Mouse (Mus musculus) hindbrain, embryonic 11.5 days (tissue): ENCODE results near the gene Samsn1. TPM values are rescaled to one million over a fixed set of nuclear protein-coding genes. Genes with fewer than 3 reads are reported as not detected.

ENCODE experiments used
- ATAC-seq: fragments of 200-750 bp; cut with Nextera tagmentation; 2 replicates; pipeline ENCODE4 v1.8.0; 2017; ENCODE audit warnings: mild to moderate bottlenecking, moderate TSS enrichment, moderate library complexity; ENCODE audit not compliant: low FRiP score
- DNase-seq: peaks from one replicate; pipeline ENCODE4 v3.0.0-alpha.2; 2015; ENCODE audit warnings: low spot score
- H3K27ac ChIP-seq: fragments of 300-500 bp; sonication (generic); 2 replicates; pipeline ENCODE4 v1.5.1; 2014; ENCODE audit warnings: mild to moderate bottlenecking, low read depth, low read length
- H3K27me3 ChIP-seq: fragments of 300-500 bp; sonication (generic); 2 replicates; pipeline ENCODE4 v1.6.1; 2014; ENCODE audit warnings: mild to moderate bottlenecking, low read length, moderate library complexity, mixed read lengths; ENCODE audit not compliant: control insufficient read depth, insufficient read depth
- H3K36me3 ChIP-seq: fragments of 300-500 bp; sonication (generic); 2 replicates; pipeline ENCODE4 v1.6.1; 2014; ENCODE audit warnings: mild to moderate bottlenecking, low read length, moderate library complexity, mixed read lengths; ENCODE audit not compliant: control insufficient read depth, insufficient read depth
- H3K4me1 ChIP-seq: fragments of 300-500 bp; sonication (generic); replicated peaks from 2 replicates; pipeline ENCODE4 v1.6.1; 2014; ENCODE audit warnings: low read length, mixed read lengths; ENCODE audit not compliant: control insufficient read depth, insufficient read depth
- H3K4me2 ChIP-seq: fragments of 300-500 bp; sonication (generic); replicated peaks from 2 replicates; pipeline ENCODE4 v1.6.1; 2014; ENCODE audit warnings: mild to moderate bottlenecking, low read depth, low read length
- H3K4me3 ChIP-seq: fragments of 300-500 bp; sonication (generic); 2 replicates; pipeline ENCODE4 v1.5.1; 2014; ENCODE audit warnings: low read depth, low read length
- H3K9ac ChIP-seq: fragments of 300-500 bp; sonication (generic); 2 replicates; pipeline ENCODE4 v1.6.1; 2014; ENCODE audit warnings: low read depth, low read length
- H3K9me3 ChIP-seq: fragments of 300-500 bp; sonication (generic); 2 replicates; pipeline ENCODE4 v1.6.1; 2016; ENCODE audit warnings: low read length; ENCODE audit not compliant: control insufficient read depth
- WGBS: fragments of 180-500 bp; shearing (Covaris S2); extraction: QIAGEN DNeasy Blood & Tissue Kit; methylation state at CpG from one replicate; pipeline ENCODE4 v1.1.7; 2014; 5-methylcytosine and 5-hydroxymethylcytosine counted together
- polyA plus RNA-seq: library from polyadenylated mRNA; unstranded; fragments of >200 nt; fragmentation: Nextera tagmentation; extraction: Ambion mirVana; gene quantifications from 2 replicates; pipeline ENCODE4 v1.2.1, GENCODE M21; 2014

The Samsn1 gene
- polyA plus RNA-seq, 1 experiment from 2014 or later = 1.9 TPM

- WGBS = 78% methylated on average over 4 of the region's 4 CpGs
- H3K9ac ChIP-seq = no peak overlapping the region
- H3K27ac ChIP-seq = no peak overlapping the region
- no peak overlapping the region for H3K4me3 ChIP-seq
- H3K4me1 ChIP-seq = no peaks in the 10 kb centered on the region
- H3K9me3 ChIP-seq = no peaks in the 10 kb centered on the region
- no peaks in the 10 kb centered on the region for H3K27me3 ChIP-seq
- DNase-seq (no peak), ATAC-seq (no peak)
- no peak overlapping the region for H3K4me2 ChIP-seq
- H3K36me3 ChIP-seq = no peaks in the 10 kb centered on the region
Observed at GRCm38 (mm10) chr16:75875896-75876295, 146.2 kb downstream of the Samsn1 start.

DNA sequence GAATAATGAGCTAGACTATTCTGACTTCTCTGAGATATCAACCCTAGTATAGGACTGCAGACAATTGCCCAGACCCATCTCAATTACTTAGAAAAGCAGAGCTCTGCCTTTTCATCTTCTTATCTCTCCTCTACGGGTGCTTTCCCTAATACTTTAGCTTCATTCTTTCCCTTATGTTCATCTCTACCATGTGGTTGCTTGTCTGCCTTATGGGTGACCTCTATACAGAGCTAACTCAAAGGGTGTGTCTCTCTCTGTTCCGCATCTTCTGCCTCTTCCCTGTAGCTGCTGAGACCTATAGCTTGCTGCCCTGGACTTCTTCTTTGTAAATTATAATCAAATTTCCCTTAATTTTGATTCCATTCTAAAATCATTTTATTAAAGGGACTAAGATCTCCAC, 147.6 kb downstream of the Samsn1 start:
- ATAC-seq (no peak), DNase-seq (no peak)
- H3K9ac ChIP-seq = no peak overlapping the region
- no peak overlapping the region for H3K27ac ChIP-seq
- H3K4me1 ChIP-seq = no peaks in the 10 kb centered on the region
- H3K36me3 ChIP-seq = no peaks in the 10 kb centered on the region
- no peaks in the 10 kb centered on the region for H3K27me3 ChIP-seq
- 89% methylated on average over 2 of the region's 2 CpGs for WGBS
- no peak overlapping the region for H3K4me2 ChIP-seq
- no peaks in the 10 kb centered on the region for H3K9me3 ChIP-seq
- no peak overlapping the region for H3K4me3 ChIP-seq

DNA sequence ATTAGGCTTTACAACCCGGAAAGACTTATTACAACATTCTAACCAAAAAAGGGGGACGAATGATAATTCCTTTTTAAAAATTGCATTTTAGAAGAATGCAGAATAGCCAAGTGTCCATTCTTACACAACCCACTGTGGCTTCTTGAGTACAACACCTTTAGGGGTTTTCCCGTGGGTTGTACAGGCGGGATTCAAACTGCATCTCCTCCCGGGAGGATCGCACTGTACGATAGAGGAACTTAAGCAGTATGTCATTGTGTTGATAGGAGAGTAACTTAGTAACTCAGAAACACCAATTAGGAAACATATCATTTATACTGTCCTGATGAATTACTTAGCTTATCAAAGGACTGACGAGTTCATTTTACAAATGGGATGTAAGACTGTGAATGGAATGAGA, 149.8 kb downstream of the Samsn1 start:
- DNase-seq (no peak), ATAC-seq (no peak)
- Histone ChIP-seq H3K9me3 (no peaks in the 10 kb centered on the region), H3K27me3 (no peaks in the 10 kb centered on the region), H3K36me3 (no peaks in the 10 kb centered on the region), H3K4me3 (no peak overlapping the region), H3K9ac (no peak overlapping the region), H3K4me1 (no peaks in the 10 kb centered on the region), H3K4me2 (no peak overlapping the region), H3K27ac (no peak overlapping the region)
- 87% methylated on average over 8 of the region's 8 CpGs for WGBS

GRCm38 (mm10) chr16:75867400-75867799, 154.7 kb downstream of the Samsn1 start:
- H3K27ac ChIP-seq = no peak overlapping the region
- no peak overlapping the region for H3K4me2 ChIP-seq
- ATAC-seq = no peak
- DNase-seq = no peak
- no peak overlapping the region for H3K9ac ChIP-seq
- no peaks in the 10 kb centered on the region for H3K4me1 ChIP-seq
- no peak overlapping the region for H3K4me3 ChIP-seq
- no peaks in the 10 kb centered on the region for H3K36me3 ChIP-seq
- H3K27me3 ChIP-seq = no peaks in the 10 kb centered on the region
- no peaks in the 10 kb centered on the region for H3K9me3 ChIP-seq
- 86% methylated on average over 6 of the region's 6 CpGs for WGBS

- Histone ChIP-seq H3K4me1 (no peaks in the 10 kb centered on the region), H3K9me3 (no peaks in the 10 kb centered on the region), H3K27me3 (no peaks in the 10 kb centered on the region), H3K4me2 (no peak overlapping the region), H3K27ac (no peak overlapping the region), H3K9ac (no peak overlapping the region), H3K4me3 (no peak overlapping the region), H3K36me3 (no peaks in the 10 kb centered on the region)
- 86% methylated on average over 6 of the region's 6 CpGs for WGBS
- ATAC-seq = no peak
- no peak for DNase-seq
Observed at GRCm38 (mm10) chr16:75865505-75865904, 156.6 kb downstream of the Samsn1 start.

DNA sequence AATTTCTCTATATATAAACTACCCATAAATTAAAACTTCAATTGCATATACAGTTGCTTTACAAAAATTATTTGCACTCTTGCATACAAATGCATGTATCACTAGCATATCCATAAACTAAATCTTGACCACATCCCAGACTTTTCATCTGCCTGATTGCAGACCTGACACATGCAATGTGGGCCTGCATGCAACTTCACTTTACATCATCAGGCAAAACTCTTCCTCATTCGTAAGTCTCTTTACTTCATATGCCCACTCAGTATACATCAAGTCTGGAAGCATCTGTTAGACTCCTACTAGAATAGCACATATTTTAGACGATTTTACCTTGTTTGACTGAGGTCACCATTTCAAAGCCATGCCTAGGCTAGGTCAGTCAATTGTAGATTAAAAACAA, 157.4 kb downstream of the Samsn1 start:
- 78% methylated on average over 2 of the region's 2 CpGs for WGBS
- Histone ChIP-seq H3K4me2 (no peak overlapping the region), H3K27me3 (no peaks in the 10 kb centered on the region), H3K36me3 (no peaks in the 10 kb centered on the region), H3K27ac (no peak overlapping the region), H3K4me1 (no peaks in the 10 kb centered on the region), H3K9me3 (no peaks in the 10 kb centered on the region), H3K9ac (no peak overlapping the region), H3K4me3 (no peak overlapping the region)
- DNase-seq (no peak), ATAC-seq (no peak)

GRCm38 (mm10) chr16:75856343-75856742, 165.7 kb downstream of the Samsn1 start:
- WGBS = 91% methylated on average over 2 of the region's 2 CpGs
- Histone ChIP-seq H3K27ac (no peak overlapping the region), H3K4me2 (no peak overlapping the region), H3K4me3 (no peak overlapping the region), H3K9ac (no peak overlapping the region), H3K36me3 (no peaks in the 10 kb centered on the region), H3K27me3 (no peaks in the 10 kb centered on the region), H3K4me1 (no peaks in the 10 kb centered on the region), H3K9me3 (no peaks in the 10 kb centered on the region)
- DNase-seq = no peak
- ATAC-seq = no peak

- H3K27ac ChIP-seq = no peak overlapping the region
- no peak overlapping the region for H3K4me3 ChIP-seq
- H3K36me3 ChIP-seq = no peaks in the 10 kb centered on the region
- H3K4me1 ChIP-seq = no peaks in the 10 kb centered on the region
- WGBS = 91% methylated on average over 7 of the region's 7 CpGs
- DNase-seq (no peak), ATAC-seq (no peak)
- no peak overlapping the region for H3K9ac ChIP-seq
- no peaks in the 10 kb centered on the region for H3K9me3 ChIP-seq
- no peak overlapping the region for H3K4me2 ChIP-seq
- no peaks in the 10 kb centered on the region for H3K27me3 ChIP-seq
Observed at GRCm38 (mm10) chr16:75855402-75855801, 166.7 kb downstream of the Samsn1 start.

DNA sequence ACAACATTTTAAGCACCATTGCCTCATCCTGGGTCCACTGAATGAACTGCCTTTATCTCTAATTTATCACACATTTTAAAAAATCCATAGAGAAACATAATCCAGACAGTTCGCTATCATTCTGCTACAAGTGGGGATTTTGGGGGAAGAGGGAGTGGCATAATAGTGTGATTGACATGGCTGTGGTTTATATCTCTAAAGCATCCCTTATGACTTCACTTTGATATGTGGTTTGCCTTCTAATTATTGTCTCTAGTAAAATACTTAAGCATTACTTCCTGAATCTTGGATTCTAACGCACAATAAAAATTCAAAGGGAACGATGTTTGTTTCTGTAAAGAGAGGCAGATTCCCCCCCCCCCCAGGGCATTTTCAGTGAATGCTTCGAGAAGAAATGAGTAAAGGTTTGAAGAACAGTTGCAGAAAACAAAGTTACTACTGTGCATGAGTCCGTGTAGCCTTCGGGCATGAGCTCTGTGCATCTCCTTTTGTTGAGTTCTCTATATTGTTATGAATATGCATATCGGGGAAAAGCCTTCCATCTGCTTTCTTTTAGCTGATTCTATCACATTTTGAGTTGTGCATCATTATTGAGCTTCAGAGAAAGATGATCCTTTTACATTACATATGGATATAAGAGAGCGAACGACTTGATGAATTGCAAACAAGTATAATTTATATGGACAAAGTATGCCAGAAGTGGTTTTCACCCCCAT, 168.4 kb downstream of the Samsn1 start:
- no peak for DNase-seq
- ATAC-seq = no peak
- no peak overlapping the region for H3K4me3 ChIP-seq
- no peak overlapping the region for H3K9ac ChIP-seq
- no peaks in the 10 kb centered on the region for H3K9me3 ChIP-seq
- H3K4me2 ChIP-seq = no peak overlapping the region
- no peak overlapping the region for H3K27ac ChIP-seq
- no peaks in the 10 kb centered on the region for H3K27me3 ChIP-seq
- no peaks in the 10 kb centered on the region for H3K36me3 ChIP-seq
- WGBS = 92% methylated on average over 9 of the region's 9 CpGs
- no peaks in the 10 kb centered on the region for H3K4me1 ChIP-seq
